Mouse (Mus musculus) Patski (cell line): ENCODE measurements around the gene Tcf25. TPM values are rescaled to one million over a fixed set of nuclear protein-coding genes. Genes with fewer than 3 reads are reported as not detected.
"Not testable (repeated sequence)": the region's sequence is repeated elsewhere in the genome, so short reads cannot be mapped to it uniquely, and the experiment has no call there.

Experiments used
- ATAC-seq: fragments of 100-300 bp; one replicate; pipeline ENCODE4 v1.8.0; 2021
- CTCF ChIA-PET: fragments of 350-600 bp; sonication (Branson Sonifier 250); formaldehyde crosslinking; loops from one replicate; lab custom pipeline; 2022; ENCODE audit warnings: inconsistent platforms; lab: Charles Lee
- POLR2A ChIA-PET: fragments of 350-600 bp; sonication (Branson Sonifier 250); formaldehyde crosslinking; loops from one replicate; lab custom pipeline; 2022; ENCODE audit warnings: antibody characterized with exemption, inconsistent platforms; lab: Charles Lee
- DNase-seq: peaks from one replicate; pipeline ENCODE4 v3.0.0-alpha.2; 2011; ENCODE audit warnings: low read depth, low spot score
- H3K27me3 ChIP-seq: fragments of 371-371 bp; one replicate; pipeline ENCODE4 v1.5.1; 2021
- CTCF ChIP-seq: fragments of 100-300 bp; IDR thresholded peaks from one replicate; pipeline ENCODE4 v1.5.1; 2021
- in situ Hi-C: fragments of 300-500 bp; cut with MboI; formaldehyde crosslinking; loops from 3 replicates; pipeline ENCODE4 v1.11.1; 2018; ENCODE audit warnings: low pct_unique_long_range_greater_than_20kb, mixed read lengths
- polyA plus RNA-seq: library from polyadenylated mRNA; unstranded; gene quantifications from one replicate; pipeline ENCODE4 v1.2.3, GENCODE M21; 2021

Gene Tcf25
- polyA plus RNA-seq, 1 experiment from 2014 or later, result 232 TPM

GRCm38 (mm10) chr8:123407612-123408011 is 34.1 kb downstream of the Tcf25 start:
- POLR2A ChIA-PET, result interaction anchor here (1.0 kb wide), 1 partner anchor 34 kb away, joined by 3 read pairs; no protein-coding TSS in a partner anchor
- CTCF ChIA-PET, result interaction anchor here (0.7 to 2.2 kb wide), 5 partner anchors 9 to 94 kb away, joined by 3 to 14 read pairs (median 6); no protein-coding TSS in a partner anchor
- no peaks in the 10 kb centered on the region for H3K27me3 ChIP-seq
- in situ Hi-C loops, result no loop called here
- no peak for TF ChIP-seq CTCF
- DNase-seq (no peak), ATAC-seq (no peak)

GRCm38 (mm10) chr8:123408586-123409544 is 35.3 kb downstream of the Tcf25 start:
- in situ Hi-C loops, result no loop called here
- no peaks in the 10 kb centered on the region for H3K27me3 ChIP-seq
- DNase-seq, result no peak
- ChIA-PET POLR2A (no interaction called here), CTCF (interaction anchor here (2.3 to 2.4 kb wide), 2 partner anchors 14 to 34 kb away, joined by 6 to 7 read pairs; no protein-coding TSS in a partner anchor)
- TF ChIP-seq CTCF, result no peak
- no peak for ATAC-seq

DNA sequence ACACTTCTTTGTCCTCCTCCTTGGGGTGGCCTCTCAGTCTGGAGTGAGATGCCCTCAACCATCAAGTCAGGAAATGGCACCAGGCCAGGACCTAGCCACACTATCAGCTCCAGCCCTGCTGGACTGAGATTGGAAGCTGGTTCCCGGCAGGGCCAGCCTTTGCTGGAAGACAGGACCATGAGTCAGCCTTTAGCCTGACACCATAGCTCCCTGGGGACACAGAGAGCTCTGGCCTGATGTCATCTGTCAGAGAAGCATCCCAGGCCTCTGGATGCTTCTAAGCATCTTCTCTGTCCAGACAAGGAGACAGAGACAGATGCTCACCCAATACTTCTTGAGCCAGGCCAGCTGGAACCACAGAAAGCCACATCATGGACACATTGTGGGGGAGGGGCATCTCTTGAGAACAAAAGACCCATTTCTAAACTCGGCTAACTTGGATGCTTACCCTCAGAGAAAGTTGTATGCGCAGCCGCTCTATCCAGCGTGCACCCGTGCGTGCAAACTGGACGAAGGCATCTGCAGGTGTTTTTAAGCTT is 36.6 kb downstream of the Tcf25 start:
- no peaks in the 10 kb centered on the region for H3K27me3 ChIP-seq
- no peak for TF ChIP-seq CTCF
- in situ Hi-C loops, result no loop called here
- POLR2A ChIA-PET, result no interaction called here
- CTCF ChIA-PET, result interaction anchor here (1.4 to 2.4 kb wide), 3 partner anchors 13 to 33 kb away, joined by 3 to 7 read pairs (median 6); no protein-coding TSS in a partner anchor
- ATAC-seq (peak; percentile 52), DNase-seq (peak; percentile 67)

DNA sequence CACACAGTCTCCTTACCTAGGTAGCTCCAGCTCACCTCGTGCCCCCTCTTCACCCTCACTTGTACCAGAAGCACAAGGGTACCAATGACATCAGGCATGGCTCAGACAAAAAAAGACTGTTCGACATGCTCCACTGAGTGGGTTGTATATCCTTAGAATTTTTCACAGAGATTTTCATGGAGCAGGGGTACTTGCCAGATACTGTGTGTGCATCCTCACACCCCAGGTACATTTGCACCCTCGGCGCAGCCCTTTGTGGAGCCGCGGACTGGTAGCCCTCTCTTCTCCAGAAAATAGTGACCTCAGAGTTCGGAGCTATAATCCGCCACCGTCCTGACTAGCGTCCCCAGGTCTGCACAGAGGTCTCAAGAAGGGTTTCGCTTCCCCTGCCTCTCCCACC is 37.2 kb downstream of the Tcf25 start:
- ChIA-PET CTCF (interaction anchor here (1.4 to 2.4 kb wide), 3 partner anchors 12 to 32 kb away, joined by 3 to 7 read pairs (median 6); no protein-coding TSS in a partner anchor), POLR2A (no interaction called here)
- no peak for TF ChIP-seq CTCF
- DNase-seq (no peak), ATAC-seq (no peak)
- in situ Hi-C loops, result no loop called here
- H3K27me3 ChIP-seq, result no peaks in the 10 kb centered on the region

- no peaks in the 10 kb centered on the region for H3K27me3 ChIP-seq
- no peak for DNase-seq
- no peak for TF ChIP-seq CTCF
- ChIA-PET CTCF (interaction anchor here (2.3 kb wide), 1 partner anchor 32 kb away, joined by 6 read pairs; no protein-coding TSS in a partner anchor), POLR2A (no interaction called here)
- in situ Hi-C loops, result no loop called here
- ATAC-seq, result no peak
Observed at GRCm38 (mm10) chr8:123411246-123411645, 37.7 kb downstream of the Tcf25 start, which contains the start of gene Tubb3. TSS of gene Tubb3 (plus strand) at chr8:123411424.

GRCm38 (mm10) chr8:123411781-123412327 is 38.3 kb downstream of the Tcf25 start:
- no peaks in the 10 kb centered on the region for H3K27me3 ChIP-seq
- DNase-seq (no peak), ATAC-seq (no peak)
- in situ Hi-C loops, result no loop called here
- ChIA-PET POLR2A (no interaction called here), CTCF (no interaction called here)
- no peak for TF ChIP-seq CTCF

GRCm38 (mm10) chr8:123412560-123413170 is 39.1 kb downstream of the Tcf25 start:
- POLR2A ChIA-PET, result no interaction called here
- TF ChIP-seq CTCF, result no peak
- CTCF ChIA-PET, result no interaction called here
- H3K27me3 ChIP-seq, result no peaks in the 10 kb centered on the region
- DNase-seq (no peak), ATAC-seq (no peak)
- in situ Hi-C loops, result no loop called here

- no peaks in the 10 kb centered on the region for H3K27me3 ChIP-seq
- no peak for TF ChIP-seq CTCF
- CTCF ChIA-PET, result no interaction called here
- ATAC-seq (no peak), DNase-seq (no peak)
- in situ Hi-C loops, result no loop called here
- POLR2A ChIA-PET, result no interaction called here
Observed at GRCm38 (mm10) chr8:123414255-123414654, 40.7 kb downstream of the Tcf25 start.

GRCm38 (mm10) chr8:123414997-123415696 is 41.6 kb downstream of the Tcf25 start:
- CTCF ChIA-PET, DNase-seq, H3K27me3 ChIP-seq, POLR2A ChIA-PET, ATAC-seq, in situ Hi-C loops: not testable (repeated sequence)
